Mouse (Mus musculus): Measurements from ENCODE around the gene Cyld. TPM values are rescaled to one million over a fixed set of nuclear protein-coding genes. Genes with fewer than 3 reads are reported as not detected.

Gene Cyld
- total RNA-seq, 2 experiments from 2014 or later: 23.4 to 23.5 TPM

- no peak for ATAC-seq (replicated peaks; ENCODE audit: low FRiP score, low TSS enrichment, poor library complexity, severe bottlenecking)
Observed at GRCm38 (mm10) chr8:88686226-88686905, 10.5 kb upstream of the Cyld start.

GRCm38 (mm10) chr8:88686906-88687235 lies 10.0 kb upstream of the Cyld start:
- ATAC-seq (replicated peaks; ENCODE audit: low FRiP score, low TSS enrichment, poor library complexity, severe bottlenecking): no peak

GRCm38 (mm10) chr8:88689151-88689550 lies 7.7 kb upstream of the Cyld start:
- no peak for ATAC-seq (replicated peaks; ENCODE audit: low FRiP score, low TSS enrichment, poor library complexity, severe bottlenecking)

GRCm38 (mm10) chr8:88689891-88690290 lies 6.9 kb upstream of the Cyld start:
- no peak for ATAC-seq (replicated peaks; ENCODE audit: low FRiP score, low TSS enrichment, poor library complexity, severe bottlenecking)

- ATAC-seq (replicated peaks; ENCODE audit: low FRiP score, low TSS enrichment, poor library complexity, severe bottlenecking): no peak
Observed at GRCm38 (mm10) chr8:88691342-88691948, 5.4 kb upstream of the Cyld start.

- no peak for ATAC-seq (replicated peaks; ENCODE audit: low FRiP score, low TSS enrichment, poor library complexity, severe bottlenecking)
Observed at GRCm38 (mm10) chr8:88691961-88692360, 4.9 kb upstream of the Cyld start.

GRCm38 (mm10) chr8:88692866-88693265 lies 4.0 kb upstream of the Cyld start:
- ATAC-seq (replicated peaks; ENCODE audit: low FRiP score, low TSS enrichment, poor library complexity, severe bottlenecking): no peak

GRCm38 (mm10) chr8:88693376-88693775 lies 3.5 kb upstream of the Cyld start:
- ATAC-seq (replicated peaks; ENCODE audit: low FRiP score, low TSS enrichment, poor library complexity, severe bottlenecking): no peak

- no peak for ATAC-seq (replicated peaks; ENCODE audit: low FRiP score, low TSS enrichment, poor library complexity, severe bottlenecking)
Observed at GRCm38 (mm10) chr8:88694291-88694690, 2.5 kb upstream of the Cyld start.

- 0 out of 2 replicates have a peak, but pooled peaks have one; percentile 7 for ATAC-seq (replicated peaks; ENCODE audit: low FRiP score, low TSS enrichment, poor library complexity, severe bottlenecking)
Observed at GRCm38 (mm10) chr8:88696228-88696627, 600 bp upstream of the Cyld start.

- ATAC-seq (replicated peaks; ENCODE audit: low FRiP score, low TSS enrichment, poor library complexity, severe bottlenecking): no peak
Observed at GRCm38 (mm10) chr8:88697642-88698031, 809 bp downstream of the Cyld start.

- no peak for ATAC-seq (replicated peaks; ENCODE audit: low FRiP score, low TSS enrichment, poor library complexity, severe bottlenecking)
Observed at GRCm38 (mm10) chr8:88698048-88698447, 1.2 kb downstream of the Cyld start.

GRCm38 (mm10) chr8:88701611-88702010 lies 4.8 kb downstream of the Cyld start:
- no peak for ATAC-seq (replicated peaks; ENCODE audit: low FRiP score, low TSS enrichment, poor library complexity, severe bottlenecking)

GRCm38 (mm10) chr8:88702816-88703215 lies 6.0 kb downstream of the Cyld start:
- ATAC-seq (replicated peaks; ENCODE audit: low FRiP score, low TSS enrichment, poor library complexity, severe bottlenecking): no peak

GRCm38 (mm10) chr8:88723256-88723963 lies 26.6 kb downstream of the Cyld start:
- no peak for ATAC-seq (replicated peaks; ENCODE audit: low FRiP score, low TSS enrichment, poor library complexity, severe bottlenecking)

- peak; percentile 98 for ATAC-seq (replicated peaks; ENCODE audit: low FRiP score, low TSS enrichment, poor library complexity, severe bottlenecking)
Observed at GRCm38 (mm10) chr8:88755175-88755791, 58.5 kb downstream of the Cyld start.

- no peak for ATAC-seq (replicated peaks; ENCODE audit: low FRiP score, low TSS enrichment, poor library complexity, severe bottlenecking)
Observed at GRCm38 (mm10) chr8:88761980-88762379, 65.2 kb downstream of the Cyld start.

GRCm38 (mm10) chr8:88771241-88771640 lies 74.4 kb downstream of the Cyld start:
- no peak for ATAC-seq (replicated peaks; ENCODE audit: low FRiP score, low TSS enrichment, poor library complexity, severe bottlenecking)

- ATAC-seq (replicated peaks; ENCODE audit: low FRiP score, low TSS enrichment, poor library complexity, severe bottlenecking): no peak
Observed at GRCm38 (mm10) chr8:88774593-88775297, 77.9 kb downstream of the Cyld start.

- ATAC-seq (replicated peaks; ENCODE audit: low FRiP score, low TSS enrichment, poor library complexity, severe bottlenecking): no peak
Observed at GRCm38 (mm10) chr8:88775298-88775646, 78.4 kb downstream of the Cyld start.

All from megakaryocyte-erythroid progenitor cell, adult 5-6 weeks (primary cell).